Mouse (Mus musculus): ENCODE results near the gene Cyp2d10.
"Not testable (repeated sequence)": the region's sequence is repeated elsewhere in the genome, so short reads cannot be mapped to it uniquely, and the experiment has no call there.

Cyp2d10 gene

GRCm38 (mm10) chr15:82395955-82396354 is 11.0 kb downstream of the Cyp2d10 start:
- not testable (repeated sequence) for DNase-seq (ENCODE audit: low spot score)

GRCm38 (mm10) chr15:82393922-82394321 is 13.1 kb downstream of the Cyp2d10 start, which contains the start of gene Cyp2d11:
TSS of gene Cyp2d11 (minus strand) at chr15:82394022.
- DNase-seq (ENCODE audit: low spot score) = not testable (repeated sequence)

- DNase-seq (ENCODE audit: low spot score) = not testable (repeated sequence)
Measured at GRCm38 (mm10) chr15:82389916-82390315, 17.1 kb downstream of the Cyp2d10 start.

GRCm38 (mm10) chr15:82385729-82386128 is 21.3 kb downstream of the Cyp2d10 start:
- DNase-seq (ENCODE audit: low spot score) = no peak

- DNase-seq (ENCODE audit: low spot score) = no peak
Measured at GRCm38 (mm10) chr15:82382441-82382840, 24.6 kb downstream of the Cyp2d10 start.

- no peak for DNase-seq (ENCODE audit: low spot score)
Measured at GRCm38 (mm10) chr15:82380714-82381062, 26.3 kb downstream of the Cyp2d10 start.

GRCm38 (mm10) chr15:82379871-82380713 is 26.9 kb downstream of the Cyp2d10 start, which contains the start of gene Cyp2d22:
TSS of gene Cyp2d22 (minus strand) at chr15:82380260.
- peak; percentile 55 for DNase-seq (ENCODE audit: low spot score)

- DNase-seq (ENCODE audit: low spot score) = no peak
Measured at GRCm38 (mm10) chr15:82379511-82379870, 27.5 kb downstream of the Cyp2d10 start.

GRCm38 (mm10) chr15:82378261-82379180 is 28.5 kb downstream of the Cyp2d10 start:
- DNase-seq (ENCODE audit: low spot score) = no peak

GRCm38 (mm10) chr15:82377701-82378100 is 29.3 kb downstream of the Cyp2d10 start:
- no peak for DNase-seq (ENCODE audit: low spot score)

GRCm38 (mm10) chr15:82376393-82377138 is 30.4 kb downstream of the Cyp2d10 start:
- peak; percentile 44 for DNase-seq (ENCODE audit: low spot score)

- DNase-seq (ENCODE audit: low spot score) = no peak
Measured at GRCm38 (mm10) chr15:82375855-82376254, 31.1 kb downstream of the Cyp2d10 start.

- DNase-seq (ENCODE audit: low spot score) = no peak
Measured at GRCm38 (mm10) chr15:82374437-82374836, 32.6 kb downstream of the Cyp2d10 start.

- DNase-seq (ENCODE audit: low spot score) = no peak
Measured at GRCm38 (mm10) chr15:82372991-82373390, 34.0 kb downstream of the Cyp2d10 start.

GRCm38 (mm10) chr15:82372446-82372845 is 34.5 kb downstream of the Cyp2d10 start:
- no peak for DNase-seq (ENCODE audit: low spot score)

- no peak for DNase-seq (ENCODE audit: low spot score)
Measured at GRCm38 (mm10) chr15:82368851-82369250, 38.1 kb downstream of the Cyp2d10 start.

GRCm38 (mm10) chr15:82368146-82368545 is 38.8 kb downstream of the Cyp2d10 start:
- DNase-seq (ENCODE audit: low spot score) = no peak

- DNase-seq (ENCODE audit: low spot score) = not testable (repeated sequence)
Measured at GRCm38 (mm10) chr15:82364561-82364960, 42.4 kb downstream of the Cyp2d10 start.

- not testable (repeated sequence) for DNase-seq (ENCODE audit: low spot score)
Measured at GRCm38 (mm10) chr15:82363801-82364200, 43.2 kb downstream of the Cyp2d10 start.

GRCm38 (mm10) chr15:82362234-82362633 is 44.8 kb downstream of the Cyp2d10 start:
- DNase-seq (ENCODE audit: low spot score) = no peak

GRCm38 (mm10) chr15:82361459-82362018 is 45.5 kb downstream of the Cyp2d10 start:
- DNase-seq (ENCODE audit: low spot score) = peak; percentile 22
